Mouse (Mus musculus) cerebellum, adult 2 months (tissue): ENCODE results near the gene Fv1. TPM values are rescaled to one million over a fixed set of nuclear protein-coding genes. Genes with fewer than 3 reads are reported as not detected.
"Not testable (repeated sequence)": the region's sequence is repeated elsewhere in the genome, so short reads cannot be mapped to it uniquely, and the experiment has no call there.

Source experiments
- DNase-seq, 2 experiments: peaks; one replicate each; pipeline ENCODE4 v3.0.0; 2021
- H3K27ac ChIP-seq: fragments of 200-500 bp; 2 replicates; pipeline ENCODE4 v1.5.1; 2012; ENCODE audit warnings: low read length, control low read depth, inconsistent platforms; ENCODE audit not compliant: insufficient read depth
- H3K27me3 ChIP-seq: fragments of 200-500 bp; 2 replicates; pipeline ENCODE4 v1.6.1; 2012; ENCODE audit warnings: inconsistent platforms, mild to moderate bottlenecking, low read length, moderate library complexity; ENCODE audit not compliant: control insufficient read depth, insufficient read depth
- H3K4me1 ChIP-seq: fragments of 200-500 bp; 2 replicates; pipeline ENCODE4 v1.6.1; 2011; ENCODE audit warnings: low read length; ENCODE audit not compliant: control insufficient read depth, insufficient read depth
- H3K4me3 ChIP-seq: fragments of 200-500 bp; replicated peaks from 2 replicates; pipeline ENCODE3; 2011; ENCODE audit warnings: mild to moderate bottlenecking, low read depth, low read length, control low read depth; ENCODE audit not compliant: insufficient read depth
- CTCF ChIP-seq: fragments of 200-500 bp; IDR thresholded peaks from 2 replicates; pipeline ENCODE4 v1.5.1; 2011; ENCODE audit warnings: low read depth, mild to moderate bottlenecking, control low read depth, low read length, moderate library complexity, borderline replicate concordance; ENCODE audit not compliant: insufficient read depth
- POLR2A ChIP-seq: fragments of 200-500 bp; IDR thresholded peaks from 2 replicates; pipeline ENCODE4 v1.6.1; 2011; ENCODE audit warnings: low read length, control low read depth, borderline replicate concordance; ENCODE audit not compliant: insufficient read depth
- WGBS: fragments of 180-500 bp; shearing (Covaris S2); methylation state at CpG from one replicate; pipeline ENCODE4 v1.1.7; 2018; 5-methylcytosine and 5-hydroxymethylcytosine counted together
- polyA plus RNA-seq: library from polyadenylated mRNA; depleted of rRNA; stranded (reverse); fragments of >200 nt; gene quantifications from 2 replicates; pipeline ENCODE4 v1.2.3, GENCODE M21; 2012

Gene Fv1
- polyA plus RNA-seq, 1 experiment: 8.6 TPM

- Histone ChIP-seq H3K4me1 (no peaks in the 10 kb centered on the region), H3K27ac (no peak overlapping the region), H3K4me3 (no peak overlapping the region), H3K27me3 (no peaks in the 10 kb centered on the region)
- no peak for DNase-seq
- TF ChIP-seq POLR2A (no peak), CTCF (no peak)
- 80% methylated on average over 2 of the region's 2 CpGs for WGBS
These were observed 18.0 kb upstream of the Fv1 start for GRCm38 (mm10) chr4:147850776-147851175.

DNA sequence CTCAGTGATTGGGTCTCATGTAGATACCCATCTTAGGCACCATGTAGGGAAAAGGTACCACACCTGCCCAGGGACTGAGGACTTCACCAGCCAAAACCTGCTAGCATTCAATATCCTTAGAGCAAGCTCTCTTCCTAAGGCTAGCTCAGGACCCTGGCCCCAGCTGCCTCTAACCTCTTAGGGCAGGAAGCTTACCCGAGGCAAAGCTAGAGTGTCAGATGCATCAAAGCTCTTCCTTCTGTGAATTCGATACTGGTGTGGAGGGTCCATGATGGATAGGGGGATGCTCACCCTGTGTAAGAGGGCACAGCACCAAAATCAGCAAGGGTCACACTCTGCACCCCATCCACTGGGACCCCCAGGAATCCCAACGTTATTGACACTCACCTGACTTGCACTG, 6.7 kb upstream of the Fv1 start:
- H3K27ac ChIP-seq: no peak overlapping the region
- H3K4me1 ChIP-seq: no peaks in the 10 kb centered on the region
- TF ChIP-seq POLR2A (no peak), CTCF (no peak)

DNA sequence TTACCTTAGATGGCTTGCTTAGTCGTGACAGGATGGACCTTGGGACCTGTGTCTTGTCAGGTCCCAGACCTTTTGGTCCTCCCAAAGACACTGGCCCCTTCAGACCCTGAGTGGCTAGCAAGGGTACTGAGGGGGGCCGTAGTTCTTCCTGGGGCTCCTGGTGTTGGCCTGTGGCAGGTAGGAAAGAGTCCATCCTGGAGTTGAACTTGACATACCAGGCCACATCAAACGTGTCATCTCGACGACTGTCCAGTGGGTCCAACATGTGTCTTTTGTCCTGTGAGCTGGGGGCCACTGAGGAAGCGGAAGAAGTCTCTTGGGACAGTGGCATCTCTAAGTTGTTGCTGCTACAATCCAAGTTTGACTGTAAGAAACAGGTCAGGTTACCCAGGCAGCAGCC, 3.1 kb upstream of the Fv1 start:
- no peaks in the 10 kb centered on the region; the same call in 1 of the 2 replicates for H3K4me1 ChIP-seq
- TF ChIP-seq CTCF (no peak), POLR2A (no peak)
- no peak overlapping the region for H3K27ac ChIP-seq
- WGBS: 95% methylated on average over 6 of the region's 6 CpGs
- DNase-seq: no peak
- no peak overlapping the region for H3K4me3 ChIP-seq
- H3K27me3 ChIP-seq: no peaks in the 10 kb centered on the region

More for the DNA sequence above, 6.7 kb upstream of the Fv1 start:
- H3K4me3 ChIP-seq: no peak overlapping the region
- 88% methylated on average over 3 of the region's 3 CpGs for WGBS
- H3K27me3 ChIP-seq: no peaks in the 10 kb centered on the region
- DNase-seq: no peak

DNA sequence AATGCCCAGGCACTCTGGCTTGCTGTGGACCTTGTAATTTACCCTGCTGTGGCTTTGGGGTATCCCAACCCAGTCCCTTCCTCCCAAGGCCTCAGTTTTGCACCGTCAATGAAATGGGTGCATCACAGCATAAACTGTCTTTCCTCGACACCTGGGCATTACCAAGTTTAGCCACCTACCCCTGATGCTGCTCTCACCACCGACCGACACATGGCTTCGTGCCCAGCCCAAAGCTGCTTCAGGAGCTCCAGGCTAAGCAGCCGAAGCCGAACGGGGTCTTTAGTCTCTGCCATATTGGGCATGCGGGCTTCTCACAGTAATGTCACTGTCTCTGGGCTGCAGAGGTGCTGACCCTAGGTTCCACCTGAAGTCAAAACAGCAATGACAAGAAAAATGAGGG, 2.7 kb upstream of the Fv1 start:
- no peak overlapping the region for H3K4me3 ChIP-seq
- TF ChIP-seq POLR2A (no peak), CTCF (no peak)
- no peaks in the 10 kb centered on the region for H3K27me3 ChIP-seq
- WGBS: 90% methylated on average over 9 of the region's 9 CpGs
- no peak overlapping the region for H3K27ac ChIP-seq
- no peak for DNase-seq
- no peaks in the 10 kb centered on the region; the same call in 1 of the 2 replicates for H3K4me1 ChIP-seq

DNA sequence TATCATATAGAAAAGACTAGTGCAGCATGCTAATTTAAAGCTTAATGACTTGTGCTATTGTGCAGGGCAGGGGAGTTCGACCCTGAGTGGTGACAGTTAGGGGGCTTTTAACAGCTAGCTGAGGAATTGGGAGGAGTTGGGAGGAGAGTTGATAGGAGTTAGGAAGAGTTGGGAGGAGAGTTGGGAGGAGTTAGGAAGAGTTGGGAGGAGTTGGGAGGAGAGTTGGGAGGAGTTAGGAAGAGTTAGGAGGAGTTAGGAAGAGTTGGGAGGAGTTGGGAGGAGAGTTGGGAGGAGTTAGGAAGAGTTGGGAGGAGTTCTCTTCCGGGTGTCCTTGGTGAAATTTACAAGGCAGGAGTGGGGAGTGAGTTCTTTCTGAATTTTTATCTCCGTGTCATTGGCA, 2.0 kb upstream of the Fv1 start:
- DNase-seq, H3K4me3 ChIP-seq, H3K27ac ChIP-seq, H3K27me3 ChIP-seq, H3K4me1 ChIP-seq: not testable (repeated sequence)
- 53% methylated on average over 3 of the region's 3 CpGs for WGBS

- WGBS: 8% methylated on average over 22 of the region's 22 CpGs
- Histone ChIP-seq H3K4me1 (no peaks in the 10 kb centered on the region; the same call in 1 of the 2 replicates), H3K27ac (peak overlapping the region; percentile 29; the same call in 1 of the 2 replicates), H3K4me3 (peak overlapping the region; percentile 90), H3K27me3 (no peaks in the 10 kb centered on the region)
- TF ChIP-seq CTCF (no peak), POLR2A (no peak)
- no peak for DNase-seq
These were observed 973 bp upstream of the Fv1 start for GRCm38 (mm10) chr4:147867563-147868449.

GRCm38 (mm10) chr4:147869238-147869637, 459 bp downstream of the Fv1 start:
- Histone ChIP-seq H3K27me3 (no peaks in the 10 kb centered on the region), H3K4me3 (peak overlapping the region; percentile 90), H3K27ac (no peak overlapping the region), H3K4me1 (no peaks in the 10 kb centered on the region; the same call in 1 of the 2 replicates)
- TF ChIP-seq CTCF: no peak
- no peak for TF ChIP-seq POLR2A
- no peak for DNase-seq
- WGBS: 7% methylated on average over 5 of the region's 5 CpGs

- no peaks in the 10 kb centered on the region for H3K4me1 ChIP-seq
- no peak overlapping the region for H3K27ac ChIP-seq
- TF ChIP-seq POLR2A (no peak), CTCF (no peak)
- H3K4me3 ChIP-seq: no peak overlapping the region
- no peaks in the 10 kb centered on the region for H3K27me3 ChIP-seq
- WGBS: 79% methylated on average over 4 of the region's 4 CpGs
- DNase-seq: no peak
These were observed 7.2 kb downstream of the Fv1 start for GRCm38 (mm10) chr4:147875852-147876575.

GRCm38 (mm10) chr4:147878537-147878936, 9.8 kb downstream of the Fv1 start:
- WGBS: 95% methylated on average over 9 of the region's 9 CpGs
- Histone ChIP-seq H3K27ac (no peak overlapping the region), H3K27me3 (no peaks in the 10 kb centered on the region), H3K4me3 (no peak overlapping the region), H3K4me1 (no peaks in the 10 kb centered on the region; the same call in 1 of the 2 replicates)
- no peak for DNase-seq
- TF ChIP-seq CTCF (no peak), POLR2A (no peak)
